Mouse (Mus musculus) splenic B cell, adult 2 months (primary cell): ENCODE data around the gene Mgat1.

ENCODE experiments used
- DNase-seq: peaks from one replicate; pipeline ENCODE4 v3.0.0-alpha.2; 2011; ENCODE audit warnings: low read depth, low spot score
- H3K27me3 ChIP-seq: 2 replicates; pipeline ENCODE4 v1.6.1; 2012; ENCODE audit warnings: mild to moderate bottlenecking, low read length, moderate library complexity, mixed read lengths; ENCODE audit not compliant: control insufficient read depth, poor library complexity, insufficient read depth, severe bottlenecking
- H3K36me3 ChIP-seq: 2 replicates; pipeline ENCODE4 v1.6.1; 2012; ENCODE audit warnings: mild to moderate bottlenecking, low read length, moderate library complexity, mixed read lengths; ENCODE audit not compliant: control insufficient read depth, poor library complexity, insufficient read depth, severe bottlenecking

Gene Mgat1

DNA sequence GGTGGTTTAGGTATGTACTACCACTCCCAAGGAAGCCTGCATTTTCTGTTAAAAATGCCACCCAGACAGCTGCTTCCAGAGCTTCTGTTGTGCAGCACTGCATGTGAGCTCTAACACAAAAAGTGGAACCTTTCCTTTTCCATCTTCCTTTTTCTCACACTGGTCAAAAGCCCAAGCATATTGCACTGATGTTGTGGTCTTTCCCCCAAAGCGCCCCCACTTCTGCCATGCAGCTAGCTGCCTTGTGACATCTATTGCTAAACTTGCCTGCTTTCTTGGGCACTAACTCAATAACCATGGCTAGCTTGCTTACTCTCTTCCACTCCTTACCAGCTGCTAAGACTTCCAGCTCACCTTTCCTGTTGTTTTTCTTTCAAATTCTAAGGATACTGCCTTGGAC, 19.5 kb upstream of the Mgat1 start:
- no peak for DNase-seq
- H3K36me3 ChIP-seq = no peaks in the 10 kb centered on the region
- H3K27me3 ChIP-seq = no peaks in the 10 kb centered on the region

DNA sequence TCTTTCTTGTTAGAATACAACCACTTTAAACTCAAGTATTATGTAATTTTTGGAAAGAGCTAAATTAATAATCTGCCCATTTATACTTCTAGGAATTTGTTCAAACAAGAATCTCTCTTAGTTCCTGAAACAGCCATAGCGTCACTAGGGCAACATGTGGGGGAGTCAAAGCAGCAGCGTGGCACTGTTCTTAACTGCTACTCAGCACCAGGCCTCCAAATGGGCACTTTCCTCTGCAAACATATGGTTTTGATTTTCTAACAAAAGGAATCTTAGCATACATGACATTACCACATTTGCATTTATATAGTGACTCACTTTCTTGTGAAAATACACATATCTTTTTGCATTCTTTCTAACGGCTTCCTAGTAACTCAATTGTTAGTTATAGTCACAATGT, 11.2 kb upstream of the Mgat1 start:
- Histone ChIP-seq H3K27me3 (no peaks in the 10 kb centered on the region), H3K36me3 (no peaks in the 10 kb centered on the region)
- no peak for DNase-seq

DNA sequence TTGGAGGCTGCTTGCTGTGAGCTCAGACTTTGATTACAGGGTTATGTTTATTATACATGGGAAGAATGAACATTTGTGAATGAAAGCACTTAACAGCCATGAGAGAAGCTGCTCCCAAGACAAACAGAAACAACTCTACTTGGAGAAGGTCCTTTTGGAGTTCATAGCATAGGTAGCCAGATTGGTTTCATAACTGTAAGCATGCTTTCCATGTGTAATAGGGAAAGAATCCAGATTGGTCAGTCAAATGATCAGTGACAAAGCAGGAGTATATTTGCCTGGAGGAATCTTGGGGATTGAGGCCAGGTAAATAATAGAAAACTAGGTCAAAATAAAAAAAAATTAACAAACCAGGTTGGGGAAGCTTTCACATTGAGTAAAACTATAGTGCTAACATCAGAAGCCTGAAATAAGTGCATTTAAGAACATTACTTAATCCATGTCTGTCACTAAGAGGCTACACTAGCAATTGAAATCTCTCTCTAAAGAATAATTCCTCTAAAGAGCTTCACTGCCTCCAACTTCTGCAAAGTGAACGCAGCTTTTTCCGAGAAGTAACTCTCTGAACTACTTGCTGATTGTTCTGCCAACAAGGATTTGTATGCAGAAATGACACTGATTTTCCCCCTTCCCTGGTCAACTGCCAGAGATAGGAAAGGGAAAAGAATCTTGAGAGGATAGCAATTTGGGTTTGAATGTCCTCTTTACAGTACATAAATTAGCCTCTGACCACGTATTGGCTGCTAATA, 8.4 kb upstream of the Mgat1 start:
- Histone ChIP-seq H3K27me3 (no peaks in the 10 kb centered on the region), H3K36me3 (no peaks in the 10 kb centered on the region)
- peak; percentile 15 for DNase-seq

DNA sequence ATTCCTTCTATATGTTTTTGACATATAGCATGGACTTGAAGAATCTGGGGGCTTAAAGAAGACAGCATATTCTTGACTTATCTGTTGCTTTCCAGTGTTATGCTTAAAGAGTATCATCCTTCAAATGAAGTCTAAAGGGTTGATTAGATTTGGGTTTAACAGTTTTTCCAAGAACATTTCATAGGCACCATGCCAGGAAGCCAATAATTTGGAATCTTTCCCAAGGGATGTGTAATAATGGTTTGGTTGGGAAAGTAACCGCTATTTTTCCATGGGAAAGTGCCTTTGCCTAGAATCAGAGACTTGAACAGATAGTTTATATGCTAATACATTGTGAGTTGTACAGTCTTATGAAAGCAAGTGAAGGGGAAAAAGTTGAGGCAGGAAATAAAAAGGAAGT, 7.1 kb upstream of the Mgat1 start:
- no peaks in the 10 kb centered on the region for H3K36me3 ChIP-seq
- no peaks in the 10 kb centered on the region for H3K27me3 ChIP-seq
- DNase-seq = no peak

DNA sequence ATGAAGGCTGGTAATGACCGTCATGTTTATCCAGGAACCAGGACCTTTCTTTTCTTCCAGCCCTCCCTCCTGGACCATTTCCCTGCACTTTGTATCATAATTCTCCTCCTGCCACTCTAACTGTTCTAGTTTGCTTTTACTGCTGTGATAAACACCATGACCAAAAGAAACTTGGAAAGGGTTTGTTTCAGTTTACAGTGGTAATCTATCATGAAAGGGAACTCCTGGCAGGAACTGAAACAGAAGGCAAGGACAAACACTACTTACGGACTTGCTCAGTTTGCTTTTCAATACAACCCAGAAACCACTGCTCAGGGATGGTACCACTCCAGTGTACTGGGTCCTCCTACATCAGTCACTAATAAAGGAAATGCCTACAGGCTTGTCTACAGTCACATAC, 6.5 kb upstream of the Mgat1 start:
- no peaks in the 10 kb centered on the region for H3K27me3 ChIP-seq
- DNase-seq = peak; percentile 49
- H3K36me3 ChIP-seq = no peaks in the 10 kb centered on the region

DNA sequence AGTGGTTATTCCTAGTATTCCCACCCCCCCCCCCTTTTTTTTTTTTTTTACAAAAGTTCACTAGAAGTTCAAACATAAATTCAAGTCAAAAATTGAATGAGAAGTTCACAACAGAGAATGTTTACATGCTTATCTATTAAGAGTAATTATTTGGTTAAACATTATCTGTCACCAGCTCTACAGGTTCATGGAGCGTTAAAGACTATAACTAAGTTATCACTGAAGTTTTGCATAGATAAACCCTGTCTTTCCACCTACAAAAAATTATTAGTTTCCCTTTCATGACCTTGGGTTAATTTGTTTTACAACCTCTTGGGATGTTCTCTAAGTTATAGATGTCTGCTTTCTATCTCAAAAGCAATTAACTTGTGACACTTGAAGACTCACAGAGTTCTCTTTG, 3.7 kb upstream of the Mgat1 start:
- no peaks in the 10 kb centered on the region for H3K27me3 ChIP-seq
- no peak for DNase-seq
- H3K36me3 ChIP-seq = no peaks in the 10 kb centered on the region

DNA sequence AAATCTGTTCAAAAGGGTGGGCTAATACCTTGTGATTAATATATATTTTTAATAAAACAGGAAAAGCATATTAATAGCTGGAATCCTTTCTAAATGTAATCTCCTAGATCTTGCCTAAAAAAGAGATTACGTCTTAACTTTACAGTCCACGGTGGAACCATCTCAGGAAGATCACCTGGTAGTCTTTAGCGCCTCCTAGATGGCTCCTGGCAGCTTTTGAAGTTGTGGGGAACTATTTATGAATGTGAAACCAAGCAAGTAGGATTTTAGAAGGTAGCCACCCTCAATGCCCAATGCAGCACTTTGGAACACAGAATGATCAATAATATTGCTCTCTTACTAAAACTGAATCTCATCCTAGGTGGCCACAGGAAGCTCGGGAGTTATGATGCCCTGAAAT, 3.1 kb upstream of the Mgat1 start:
- Histone ChIP-seq H3K36me3 (no peaks in the 10 kb centered on the region), H3K27me3 (no peaks in the 10 kb centered on the region)
- DNase-seq = peak; percentile 62

DNA sequence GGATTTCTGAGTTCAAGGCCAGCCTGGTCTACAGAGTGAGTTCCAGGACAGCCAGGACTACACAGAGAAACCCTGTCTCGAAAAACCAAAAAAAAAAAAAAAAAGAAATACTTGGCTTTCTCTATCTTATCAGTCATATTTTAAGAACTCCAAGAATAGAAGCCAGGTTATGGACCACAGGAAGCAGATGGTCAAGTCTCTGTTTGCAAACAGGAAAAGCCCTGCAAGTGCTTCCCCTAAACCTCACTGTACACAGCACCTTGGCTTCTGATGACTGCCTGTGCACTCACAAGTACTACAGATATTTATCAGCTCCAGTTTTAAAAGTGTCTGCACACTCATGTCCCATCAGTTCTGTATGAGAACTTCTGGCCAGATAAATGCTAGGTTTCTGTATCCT, 2.5 kb upstream of the Mgat1 start:
- H3K27me3 ChIP-seq = no peaks in the 10 kb centered on the region
- DNase-seq = peak; percentile 40
- no peaks in the 10 kb centered on the region for H3K36me3 ChIP-seq

DNA sequence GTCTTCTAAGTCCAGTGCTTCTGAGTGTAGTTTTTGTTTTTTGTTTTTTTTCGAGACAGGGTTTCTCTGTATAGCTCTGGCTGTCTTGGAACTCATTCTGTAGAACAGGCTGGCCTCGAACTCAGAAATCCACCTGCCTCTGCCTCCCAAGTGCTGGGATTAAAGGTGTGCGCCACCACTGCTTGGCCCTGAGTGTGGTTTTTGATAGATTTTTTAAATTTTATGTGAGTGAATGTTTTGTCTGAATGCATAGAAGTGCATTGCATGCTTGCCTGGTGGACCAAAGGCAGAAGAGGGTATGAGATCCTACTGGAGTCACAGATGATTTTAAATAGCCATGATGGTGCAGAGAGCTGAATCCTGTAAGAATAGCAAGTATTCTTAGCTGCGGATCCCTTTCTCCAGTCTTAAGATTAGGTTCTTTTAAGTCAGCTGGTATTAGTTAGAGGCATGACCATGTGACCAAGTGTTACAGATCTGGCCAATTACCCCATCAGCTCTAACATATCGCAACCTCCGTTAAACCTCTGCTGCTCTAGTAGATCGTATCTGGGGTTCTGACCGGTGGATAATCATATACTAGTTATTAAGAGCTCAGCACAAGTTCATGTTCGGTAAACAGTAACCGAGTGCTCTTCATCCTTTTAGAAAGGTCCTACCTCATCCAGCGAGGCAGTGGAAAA, 906 bp upstream of the Mgat1 start:
- Histone ChIP-seq H3K36me3 (no peaks in the 10 kb centered on the region; the same call in 1 of the 2 replicates), H3K27me3 (no peaks in the 10 kb centered on the region)
- no peak for DNase-seq

DNA sequence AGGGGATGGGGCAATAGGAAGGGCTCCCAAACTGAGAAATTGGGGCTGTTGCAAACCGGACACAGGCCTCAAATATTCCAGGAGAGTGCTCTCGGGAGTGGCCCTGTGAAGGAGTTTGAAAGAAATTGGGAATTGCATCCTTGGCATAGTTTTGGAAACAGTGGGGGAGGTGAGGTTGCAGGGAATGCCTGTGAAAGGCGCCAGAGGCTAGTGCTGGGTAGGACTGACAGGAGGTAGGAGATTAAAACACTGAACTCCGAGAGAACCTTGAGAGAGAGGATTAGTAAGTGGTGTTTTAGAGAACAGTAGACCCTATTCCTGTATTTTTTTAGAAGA, 572 bp downstream of the Mgat1 start:
- no peaks in the 10 kb centered on the region for H3K27me3 ChIP-seq
- no peaks in the 10 kb centered on the region; the same call in 1 of the 2 replicates for H3K36me3 ChIP-seq
- no peak for DNase-seq

DNA sequence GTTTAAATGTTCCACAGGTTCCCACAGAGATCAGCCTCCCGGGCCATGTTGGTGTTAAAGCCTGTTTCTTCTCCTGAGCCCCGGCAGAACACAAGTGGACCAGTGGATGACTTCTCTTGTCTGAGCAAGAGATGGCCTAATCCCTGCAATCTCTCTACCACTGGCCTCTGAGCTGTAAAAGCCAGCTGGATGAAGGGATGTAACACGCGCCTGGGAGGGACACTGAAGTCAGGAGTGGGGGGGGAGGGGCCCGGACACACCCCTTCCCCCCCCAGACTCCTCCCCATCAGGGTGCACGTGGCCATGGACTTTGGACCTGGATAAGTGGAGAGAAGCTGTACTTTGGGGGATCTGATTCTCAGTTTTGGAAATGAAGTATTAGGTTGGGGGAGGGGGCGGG, 1.2 kb downstream of the Mgat1 start:
- peak; percentile 43 for DNase-seq
- H3K36me3 ChIP-seq = no peaks in the 10 kb centered on the region; the same call in 1 of the 2 replicates
- H3K27me3 ChIP-seq = no peaks in the 10 kb centered on the region

DNA sequence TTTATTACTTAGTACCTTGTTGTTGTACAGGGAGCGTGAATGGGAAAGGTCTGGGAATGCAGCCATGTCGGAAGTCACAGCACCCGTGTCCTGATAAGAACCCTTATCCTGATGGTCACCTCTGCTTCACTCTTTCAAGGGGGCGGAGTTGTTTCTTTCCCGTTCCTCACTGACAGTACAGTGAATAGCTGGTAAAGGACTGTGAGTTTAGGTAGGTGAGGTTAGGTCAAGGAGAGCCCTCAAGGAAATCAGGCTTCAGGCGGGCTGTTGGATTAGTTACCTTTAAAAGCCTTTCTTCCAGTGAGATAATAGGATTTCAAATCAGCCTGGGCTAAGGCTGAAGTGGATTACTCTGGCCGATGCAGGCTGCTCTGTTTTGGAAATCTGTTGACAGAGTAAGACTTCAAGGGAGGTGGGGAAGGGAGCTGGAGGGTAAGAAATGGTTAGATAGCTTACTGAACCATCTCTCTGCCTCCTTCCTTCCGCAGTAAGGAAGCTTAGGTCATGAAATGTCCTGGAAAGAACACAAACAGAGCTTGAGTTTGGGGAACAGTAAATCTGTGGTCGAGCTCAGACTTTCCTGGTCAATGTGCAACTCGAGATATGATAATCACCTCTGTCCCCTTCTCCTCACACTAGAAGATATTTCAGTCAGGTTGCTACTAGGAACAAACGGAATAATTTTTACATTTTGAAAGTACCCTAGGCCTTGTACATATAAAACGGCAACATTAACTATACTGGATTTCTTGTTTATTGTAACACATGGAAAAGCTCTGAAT, 1.8 kb downstream of the Mgat1 start:
- no peak for DNase-seq
- Histone ChIP-seq H3K27me3 (no peaks in the 10 kb centered on the region), H3K36me3 (no peaks in the 10 kb centered on the region; the same call in 1 of the 2 replicates)

DNA sequence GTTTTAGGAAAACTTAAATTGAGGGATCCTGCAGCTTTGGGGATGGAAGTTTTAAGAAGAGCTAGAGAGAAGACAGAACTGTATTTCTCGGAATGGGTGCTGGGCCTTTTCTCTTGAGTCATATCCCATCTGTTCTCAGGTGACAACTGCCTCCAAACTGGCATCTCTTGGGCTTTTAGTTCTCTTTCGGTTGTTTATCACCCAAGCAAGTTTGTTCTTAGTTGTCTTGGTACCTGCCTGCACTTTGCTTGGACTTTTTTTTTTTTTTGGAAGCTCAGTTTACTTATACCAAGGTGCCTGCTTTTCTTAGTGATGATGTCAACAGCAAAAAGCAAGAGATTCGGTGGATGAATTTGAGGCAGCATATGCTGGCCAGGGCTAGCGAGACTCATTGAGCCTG, 2.5 kb downstream of the Mgat1 start:
- H3K27me3 ChIP-seq = no peaks in the 10 kb centered on the region
- no peak for DNase-seq
- H3K36me3 ChIP-seq = no peaks in the 10 kb centered on the region; the same call in 1 of the 2 replicates

DNA sequence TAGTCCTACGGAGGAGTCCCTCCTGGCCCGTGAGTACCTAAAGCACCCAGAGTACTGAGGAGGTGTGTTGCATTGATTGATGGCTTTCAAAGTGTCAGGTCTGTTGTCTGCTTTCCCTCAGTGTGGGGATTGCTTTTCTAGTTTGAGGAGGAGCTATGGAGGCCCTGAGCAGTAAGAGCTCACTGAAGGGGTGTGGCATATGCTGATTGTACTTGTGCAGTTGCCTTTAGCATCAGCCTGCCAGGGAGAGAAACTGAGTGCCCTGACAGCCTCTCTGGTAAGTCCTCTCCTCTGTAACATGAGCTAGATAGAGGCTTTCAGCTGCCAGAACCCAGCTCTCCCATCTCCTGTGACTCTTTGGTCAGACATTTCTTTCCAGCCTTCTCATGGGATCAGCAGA, 3.3 kb downstream of the Mgat1 start:
- no peaks in the 10 kb centered on the region; the same call in 1 of the 2 replicates for H3K36me3 ChIP-seq
- DNase-seq = peak; percentile 50
- no peaks in the 10 kb centered on the region for H3K27me3 ChIP-seq
